Mouse (Mus musculus): Measurements from ENCODE around the gene Csk. TPM values are rescaled to one million over a fixed set of nuclear protein-coding genes. Genes with fewer than 3 reads are reported as not detected.

The Csk gene
- total and polyA plus RNA-seq, 3 experiments: 213 to 338 TPM; not detected in 1

DNA sequence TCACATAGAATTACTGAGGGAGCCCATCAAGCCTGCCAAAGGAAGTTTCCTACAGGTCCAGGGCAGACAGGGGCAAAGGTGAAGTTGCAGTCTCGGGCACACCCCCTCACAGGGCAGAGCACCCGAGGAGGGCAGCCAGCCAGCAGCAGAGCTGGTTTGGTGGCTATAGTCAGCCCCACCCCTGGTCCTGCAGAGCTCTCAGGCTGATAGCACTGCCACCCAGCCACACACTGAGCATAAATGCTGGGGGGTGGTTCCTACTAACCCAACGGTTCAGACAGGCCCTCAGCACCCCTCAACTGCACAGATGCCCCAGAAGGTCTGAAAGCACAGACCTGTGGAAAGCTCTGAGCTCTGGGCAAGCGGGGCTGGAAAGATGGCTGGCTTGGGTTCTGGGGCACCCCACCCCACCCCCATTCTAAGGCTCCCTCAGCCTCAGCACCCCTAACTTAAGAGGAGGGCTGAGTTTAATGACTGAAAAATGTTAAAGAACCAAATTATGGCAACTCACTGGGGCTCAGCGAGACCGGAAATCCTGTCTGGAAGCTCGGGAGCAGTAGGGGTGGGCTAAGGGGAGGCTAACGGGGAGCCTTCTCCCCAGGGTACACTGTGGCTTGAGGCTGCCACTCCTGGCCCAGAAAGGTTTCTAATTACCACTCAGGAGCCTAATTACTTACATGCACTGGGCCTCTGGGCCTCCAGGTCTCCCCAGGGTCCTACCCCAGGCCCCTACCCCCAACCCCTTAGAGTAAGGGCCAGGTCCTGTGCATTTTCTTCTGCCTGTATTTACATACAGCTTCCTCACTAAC lies 14.6 kb downstream of the Csk start (continued):
- TF ChIP-seq MAZ (IDR thresholded peaks at IDR 0.05; ENCODE audit: low read depth, low read length) (peak; percentile 62; the same call in 1 of the 2 replicates), ZC3H11A (IDR thresholded peaks at IDR 0.05; ENCODE audit: low read depth, low read length) (no peak), E2F4 (IDR thresholded peaks at IDR 0.05; ENCODE audit: borderline replicate concordance, low read depth, low read length) (no peak), NRF1 (IDR thresholded peaks at IDR 0.05; ENCODE audit: insufficient read depth, low read depth, low read length, poor library complexity, severe bottlenecking) (no peak), JUND (IDR thresholded peaks at IDR 0.05; ENCODE audit: low read depth, low read length) (no peak), MXI1 (IDR thresholded peaks at IDR 0.05; ENCODE audit: low read depth, low read length) (peak; percentile 63; the same call in 1 of the 2 replicates), CHD2 (IDR thresholded peaks at IDR 0.05; ENCODE audit: low read length) (no peak), ELF1 (IDR thresholded peaks at IDR 0.05; ENCODE audit: low read depth, low read length) (no peak), USF2 (IDR thresholded peaks at IDR 0.05; ENCODE audit: borderline replicate concordance in 1 of 2, insufficient read depth in 1 of 2, low read depth in 1 of 2, low read length in 2 of 2) (no peak), SMC3 (IDR thresholded peaks at IDR 0.05; ENCODE audit: low read depth, low read length) (no peak), CHD1 (IDR thresholded peaks at IDR 0.05; ENCODE audit: low read depth, low read length) (0 out of 2 replicates have a peak, but pooled peaks have one; percentile 39), ZKSCAN1 (IDR thresholded peaks at IDR 0.05; ENCODE audit: low read depth, low read length) (no peak), RCOR1 (IDR thresholded peaks at IDR 0.05; ENCODE audit: low read depth, low read length) (no peak), POLR2A (IDR thresholded peaks at IDR 0.05; ENCODE audit: control insufficient read depth in 1 of 2, insufficient read depth in 1 of 2, low read depth in 1 of 2, low read length in 2 of 2, poor library complexity in 1 of 2) (0 out of 4 replicates have a peak, but pooled peaks of 1 of the 2 experiments have one; percentile 27), ETS1 (IDR thresholded peaks at IDR 0.05; ENCODE audit: low read depth, low read length) (peak; percentile 50; the same call in 1 of the 2 replicates), TBP (IDR thresholded peaks at IDR 0.05; ENCODE audit: low read depth, low read length) (no peak), ZMIZ1 (IDR thresholded peaks at IDR 0.05; ENCODE audit: low read depth, low read length) (no peak), HCFC1 (IDR thresholded peaks at IDR 0.05; ENCODE audit: low read depth, low read length) (no peak), USF1 (IDR thresholded peaks at IDR 0.05; ENCODE audit: low read depth, low read length) (no peak)

DNA sequence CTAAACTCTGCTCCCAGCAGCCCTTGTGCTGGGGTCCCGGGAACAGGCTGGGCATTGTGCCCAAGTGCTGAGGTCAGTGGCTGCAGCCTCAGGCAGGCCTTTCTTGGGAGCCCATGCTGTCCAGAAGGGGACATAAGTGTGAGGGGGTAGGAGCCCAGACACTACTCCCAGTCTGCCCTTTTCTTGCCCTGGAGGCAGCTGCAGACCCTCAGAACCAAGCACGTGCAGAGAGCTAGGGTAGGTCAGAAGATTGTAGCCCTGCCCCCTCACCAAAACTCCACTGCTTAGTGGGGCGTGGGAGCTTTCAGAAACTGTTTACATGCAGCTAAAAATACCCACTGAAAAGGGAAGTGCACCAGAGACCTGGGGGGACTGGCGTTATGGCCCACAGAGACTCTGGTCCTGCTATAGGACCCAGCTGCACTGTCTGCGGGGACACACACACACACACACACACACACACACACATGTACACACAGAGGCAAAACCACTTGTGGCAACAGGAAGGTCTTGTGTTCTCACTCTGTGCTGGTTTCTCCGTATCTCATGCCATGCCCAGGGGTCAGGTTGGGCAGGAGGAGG lies 15.6 kb downstream of the Csk start:
- peak; percentile 49 for DNase-seq (ENCODE audit: low read depth, low spot score)

More for the DNA sequence above, 15.6 kb downstream of the Csk start:
- TF ChIP-seq MEF2A (IDR thresholded peaks at IDR 0.05; ENCODE audit: extremely low read depth, insufficient replicate concordance, low read depth, low read length, poor library complexity, severe bottlenecking) (peak; percentile 90), TCF12 (IDR thresholded peaks at IDR 0.05; ENCODE audit: low read depth, low read length) (0 out of 2 replicates have a peak, but pooled peaks have one; percentile 12), ETS1 (IDR thresholded peaks at IDR 0.05; ENCODE audit: low read depth, low read length) (peak; percentile 55; the same call in 1 of the 2 replicates), POLR2AphosphoS2 (IDR thresholded peaks at IDR 0.05; ENCODE audit: low read length) (no peak)
- H3K4me1 ChIP-seq (ENCODE audit: control insufficient read depth in 1 of 2, insufficient read depth in 2 of 2, low read length in 2 of 2): peaks cover 25 to 59% of the 10 kb centered on the region in 2 experiments
- peaks cover 12 to 54% of the 10 kb centered on the region in 2 experiments for H3K36me3 ChIP-seq (ENCODE audit: control insufficient read depth in 1 of 2, insufficient read depth in 2 of 2, low read length in 2 of 2)
- no peaks in the 10 kb centered on the region for H3K9me3 ChIP-seq (replicated peaks; ENCODE audit: insufficient read depth, low read length)
- no peaks in the 10 kb centered on the region for H3K27me3 ChIP-seq (ENCODE audit: control insufficient read depth in 1 of 2, insufficient read depth in 2 of 2, low read length in 2 of 2)
- peaks cover 98% of the 10 kb centered on the region for H3K79me2 ChIP-seq (ENCODE audit: control insufficient read depth, insufficient read depth, low read length, poor library complexity)
- no peak overlapping the region; the same call in 1 of the 2 replicates for H3K27ac ChIP-seq (ENCODE audit: control insufficient read depth, low read depth, low read length)
- H3K4me3 ChIP-seq (ENCODE audit: control insufficient read depth in 1 of 2, insufficient read depth in 1 of 2, low read depth in 2 of 2, low read length in 2 of 2): no peak overlapping the region
- H3K9ac ChIP-seq (ENCODE audit: control insufficient read depth, low read depth, low read length, poor library complexity, severe bottlenecking): no peak overlapping the region

Measured in MEL (cell line).